Mouse (Mus musculus): ENCODE results near the gene B4gat1. TPM values are rescaled to one million over a fixed set of nuclear protein-coding genes. Genes with fewer than 3 reads are reported as not detected.
A peak's percentile ranks its signal among the peaks of the same experiment; 100 is the strongest.

Gene B4gat1
- polyA plus RNA-seq, 1 experiment from 2014 or later = 61.2 TPM

DNA sequence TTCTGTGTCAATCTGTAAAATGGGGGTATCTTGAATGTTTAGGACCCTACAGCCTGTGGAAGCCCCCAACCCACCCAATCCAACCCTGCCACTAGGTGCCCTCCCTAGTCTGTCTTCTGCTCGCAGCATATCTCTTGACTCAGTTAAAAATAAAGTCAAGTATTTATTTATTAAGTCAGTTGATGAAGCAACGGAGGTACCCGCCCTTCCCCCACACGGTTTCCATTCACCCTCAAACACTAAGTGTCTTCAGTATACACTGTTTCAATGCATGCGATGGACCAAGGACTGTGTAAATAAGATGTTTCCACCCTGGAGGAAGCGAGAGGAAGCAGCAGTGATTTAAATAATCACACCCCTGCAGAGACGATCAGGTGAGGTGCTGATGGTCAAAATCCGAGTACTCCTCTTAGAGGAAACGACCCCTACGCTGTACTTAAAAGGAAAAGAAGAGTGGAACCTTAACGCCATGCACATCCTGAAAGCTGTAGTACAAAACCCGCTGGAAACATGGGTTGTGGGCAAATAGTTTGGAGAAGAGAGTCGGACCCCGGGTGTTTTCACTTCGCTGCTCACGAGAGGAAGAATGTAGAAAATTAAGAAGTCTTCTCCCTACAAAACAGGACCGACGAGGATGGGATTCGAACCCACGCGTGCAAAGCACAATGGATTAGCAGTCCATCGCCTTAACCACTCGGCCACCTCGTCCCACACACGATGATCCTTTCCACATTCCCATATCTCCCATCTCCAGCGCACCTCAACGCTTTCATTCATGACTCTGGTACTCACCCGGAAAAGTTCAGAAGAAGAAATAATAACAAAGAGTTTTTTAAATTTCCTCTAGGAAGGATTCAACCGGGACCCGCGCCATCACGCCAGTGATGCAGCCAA lies 701 bp upstream of the B4gat1 start:
- H3K27ac ChIP-seq = peak overlapping the region; percentile 93
- WGBS = 5% methylated on average over 32 of the region's 32 CpGs
- H3K9me3 ChIP-seq = no peaks in the 10 kb centered on the region
- peaks cover 44% of the 10 kb centered on the region for H3K4me1 ChIP-seq (replicated peaks)
- H3K27me3 ChIP-seq = no peaks in the 10 kb centered on the region
- peak overlapping the region; percentile 97 for H3K4me2 ChIP-seq
- H3K9ac ChIP-seq = peak overlapping the region; percentile 94
- H3K36me3 ChIP-seq = peaks cover 4% of the 10 kb centered on the region; the same call in 1 of the 2 replicates
- ATAC-seq (ENCODE audit: low FRiP score) = peak; percentile 55
- peak overlapping the region; percentile 93 for H3K4me3 ChIP-seq

DNA sequence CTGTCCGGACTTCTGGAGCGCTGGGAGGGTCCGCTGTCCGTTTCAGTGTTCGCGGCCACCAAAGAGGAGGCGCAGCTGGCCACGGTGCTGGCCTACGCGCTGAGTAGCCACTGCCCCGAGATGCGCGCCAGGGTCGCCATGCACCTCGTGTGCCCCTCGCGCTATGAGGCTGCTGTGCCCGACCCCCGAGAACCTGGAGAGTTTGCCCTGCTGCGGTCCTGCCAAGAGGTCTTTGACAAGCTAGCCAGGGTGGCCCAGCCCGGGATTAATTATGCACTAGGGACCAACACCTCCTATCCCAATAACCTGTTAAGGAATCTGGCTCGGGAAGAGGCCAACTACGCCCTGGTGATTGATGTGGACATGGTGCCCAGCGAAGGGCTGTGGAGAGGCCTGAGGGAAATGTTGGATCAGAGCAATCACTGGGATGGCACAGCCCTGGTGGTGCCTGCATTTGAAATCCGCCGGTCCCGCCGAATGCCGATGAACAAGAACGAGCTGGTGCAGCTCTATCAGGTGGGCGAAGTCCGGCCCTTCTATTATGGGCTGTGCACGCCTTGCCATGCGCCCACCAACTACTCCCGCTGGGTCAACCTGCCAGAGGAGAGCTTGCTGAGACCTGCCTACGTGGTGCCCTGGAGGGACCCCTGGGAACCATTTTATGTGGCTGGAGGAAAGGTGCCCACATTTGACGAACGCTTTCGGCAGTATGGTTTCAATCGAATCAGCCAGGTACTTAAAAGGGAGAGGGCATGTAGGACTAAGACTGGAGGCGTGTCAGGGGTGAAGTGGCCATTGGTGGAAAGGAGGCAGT lies 882 bp downstream of the B4gat1 start:
- WGBS = 10% methylated on average over 41 of the region's 41 CpGs
- Histone ChIP-seq H3K9me3 (no peaks in the 10 kb centered on the region), H3K36me3 (peaks cover 18% of the 10 kb centered on the region), H3K4me3 (peak overlapping the region; percentile 93), H3K27me3 (no peaks in the 10 kb centered on the region), H3K9ac (peak overlapping the region; percentile 94), H3K4me1 (replicated peaks) (peaks cover 46% of the 10 kb centered on the region), H3K27ac (peak overlapping the region; percentile 93), H3K4me2 (peak overlapping the region; percentile 97)
- ATAC-seq (ENCODE audit: low FRiP score) = peak; percentile 36

DNA sequence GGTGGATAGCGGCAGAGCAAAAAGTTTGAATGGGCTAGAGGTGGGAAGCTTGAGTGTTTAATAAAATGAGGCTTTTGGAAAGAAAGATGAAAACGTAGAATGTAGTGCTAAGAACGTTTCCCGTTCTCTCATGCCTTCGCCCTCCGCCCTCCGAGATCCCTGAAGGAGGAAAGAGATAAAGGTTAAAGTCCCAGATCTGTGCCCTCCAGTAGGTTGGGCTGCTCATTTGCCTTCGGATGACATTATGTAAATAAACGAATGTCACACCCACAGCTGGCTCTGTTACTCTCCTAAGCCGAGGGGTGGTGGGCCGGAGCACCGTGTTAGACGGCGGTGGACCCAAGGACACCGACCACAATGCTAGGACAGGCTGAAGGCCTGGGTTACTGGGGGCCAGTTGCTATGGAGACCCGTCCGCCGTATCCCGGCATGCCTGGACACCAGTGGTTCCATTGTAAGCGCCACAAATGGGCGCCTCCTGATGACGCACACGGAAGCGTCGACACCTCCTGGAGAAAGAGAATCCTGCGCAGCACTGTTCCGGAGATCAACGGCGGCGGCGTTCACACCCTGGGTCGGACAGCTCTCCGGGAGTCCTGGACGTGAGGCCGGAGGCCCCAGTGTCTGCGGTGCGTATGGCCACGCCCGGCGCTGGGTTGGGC lies 2.4 kb downstream of the B4gat1 start, which contains the start of gene Brms1:
Gene Brms1, plus strand, starts transcription at position 493 of the 662 bp plus-strand sequence.
- H3K4me3 ChIP-seq = peak within 1 kb of the TSS; percentile 93
- peaks cover 30% of the 10 kb centered on the region for H3K36me3 ChIP-seq
- no peaks in the 10 kb centered on the region for H3K27me3 ChIP-seq
- peaks cover 46% of the 10 kb centered on the region for H3K4me1 ChIP-seq (replicated peaks)
- H3K27ac ChIP-seq = peak within 1 kb of the TSS; percentile 78
- H3K9me3 ChIP-seq = no peaks in the 10 kb centered on the region
- peak within 1 kb of the TSS; percentile 97 for H3K4me2 ChIP-seq
- 7% methylated on average over 40 of the region's 40 CpGs for WGBS
- ATAC-seq (ENCODE audit: low FRiP score) = peak; percentile 68
- H3K9ac ChIP-seq = peak within 1 kb of the TSS; percentile 94

DNA sequence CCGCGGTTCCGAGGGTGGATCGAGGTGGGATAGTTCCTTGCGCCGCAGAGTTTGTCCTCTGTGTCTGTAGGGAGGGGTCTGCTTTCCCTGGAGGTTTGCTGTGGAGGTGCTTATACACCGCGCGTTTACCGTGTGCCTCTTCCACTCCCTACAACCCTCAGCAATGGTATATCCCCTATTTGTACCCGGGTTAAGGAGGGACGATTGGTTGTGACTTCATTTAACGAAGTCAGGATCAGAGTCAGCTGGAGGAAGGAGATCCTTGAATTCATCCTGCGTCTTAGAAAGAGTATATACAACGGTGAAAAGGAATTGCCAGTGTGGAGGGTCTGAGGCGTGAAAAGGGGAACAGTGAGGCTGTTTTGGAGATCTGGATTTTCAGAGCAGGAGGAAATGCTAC lies 3.0 kb downstream of the B4gat1 start:
- ATAC-seq (ENCODE audit: low FRiP score) = 0 out of 2 replicates have a peak, but pooled peaks have one; percentile 3
- H3K9ac ChIP-seq = peak overlapping the region; percentile 94
- H3K4me1 ChIP-seq (replicated peaks) = peaks cover 46% of the 10 kb centered on the region
- 3% methylated on average over 16 of the region's 16 CpGs for WGBS
- peak overlapping the region; percentile 93 for H3K4me3 ChIP-seq
- no peaks in the 10 kb centered on the region for H3K27me3 ChIP-seq
- peak overlapping the region; percentile 97 for H3K4me2 ChIP-seq
- H3K27ac ChIP-seq = peak overlapping the region; percentile 78
- H3K9me3 ChIP-seq = no peaks in the 10 kb centered on the region
- H3K36me3 ChIP-seq = peaks cover 36% of the 10 kb centered on the region

DNA sequence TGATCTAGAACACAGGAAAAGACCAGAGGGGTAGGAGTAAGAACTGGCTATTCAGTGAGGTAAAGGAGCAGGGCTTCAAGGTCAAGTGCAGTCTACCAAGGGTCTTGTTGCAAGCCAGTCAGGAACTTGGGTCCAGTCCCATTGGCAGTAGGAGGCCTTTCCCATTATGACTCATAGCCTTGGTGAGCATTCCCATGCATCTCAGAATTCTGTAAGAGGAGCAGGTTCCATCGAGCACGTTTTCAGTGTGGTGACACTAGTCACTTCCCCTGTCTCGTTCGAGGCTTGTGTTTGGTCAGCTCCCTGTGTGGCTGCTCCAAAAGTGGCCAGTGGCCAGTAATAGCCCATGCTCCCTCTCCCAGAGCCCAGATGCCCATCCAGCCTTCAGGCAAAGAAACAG lies 6.9 kb downstream of the B4gat1 start:
- 83% methylated on average over 4 of the region's 4 CpGs for WGBS
- Histone ChIP-seq H3K27me3 (peaks cover 12% of the 10 kb centered on the region), H3K9me3 (no peaks in the 10 kb centered on the region), H3K9ac (no peak overlapping the region), H3K36me3 (peaks cover 70% of the 10 kb centered on the region), H3K27ac (no peak overlapping the region), H3K4me2 (no peak overlapping the region), H3K4me1 (replicated peaks) (peaks cover 32% of the 10 kb centered on the region), H3K4me3 (no peak overlapping the region)
- no peak for ATAC-seq (ENCODE audit: low FRiP score)

DNA sequence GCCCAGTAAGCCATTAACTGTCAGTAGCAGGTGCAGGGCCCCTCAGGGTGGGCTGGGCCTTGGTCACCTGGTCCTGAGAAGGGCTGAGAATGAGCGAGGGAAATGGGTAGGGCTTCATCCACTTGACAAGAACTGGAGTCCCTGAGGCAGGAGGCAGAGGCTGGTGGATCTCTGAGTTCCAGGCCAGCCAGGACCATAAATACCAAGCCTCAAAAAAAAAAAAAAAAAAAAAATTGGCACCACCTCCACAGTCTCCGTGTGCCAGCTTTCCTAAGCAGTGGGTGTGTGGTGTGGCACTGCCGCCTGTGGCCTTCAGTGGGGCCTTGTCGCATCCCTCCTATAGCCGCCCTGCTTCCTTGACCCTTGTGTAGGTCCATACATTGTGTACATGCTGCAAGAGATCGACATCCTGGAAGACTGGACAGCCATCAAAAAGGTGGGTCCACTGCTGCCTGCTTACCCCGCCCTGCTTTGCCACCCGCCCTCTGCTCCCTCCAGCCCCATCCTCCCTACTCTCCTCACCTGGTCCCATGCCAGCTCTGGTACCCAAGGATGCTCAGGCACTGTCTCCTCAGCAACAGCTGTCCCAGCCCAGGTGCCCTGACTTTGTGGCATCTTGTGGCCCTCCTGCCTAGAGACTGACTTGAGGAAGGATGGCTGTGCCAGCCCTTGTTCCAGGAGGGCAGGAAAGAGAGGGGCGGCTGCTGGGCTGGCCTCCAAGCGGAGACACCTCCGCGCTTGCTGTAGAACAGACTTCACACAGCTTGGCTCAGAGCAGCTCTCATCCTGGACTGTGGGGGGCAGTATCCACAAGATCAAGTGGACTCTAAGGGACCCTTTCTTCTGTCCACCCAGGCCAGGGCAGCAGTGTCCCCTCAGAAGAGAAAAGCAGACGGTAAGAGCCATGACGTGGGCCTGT lies 9.8 kb downstream of the B4gat1 start:
- Histone ChIP-seq H3K9me3 (no peaks in the 10 kb centered on the region), H3K27me3 (peaks cover 41% of the 10 kb centered on the region), H3K4me1 (replicated peaks) (peaks cover 18% of the 10 kb centered on the region), H3K27ac (no peak overlapping the region), H3K4me2 (no peak overlapping the region), H3K4me3 (no peak overlapping the region), H3K36me3 (peaks cover 63% of the 10 kb centered on the region), H3K9ac (no peak overlapping the region)
- no peak for ATAC-seq (ENCODE audit: low FRiP score)
- 83% methylated on average over 14 of the region's 14 CpGs for WGBS

DNA sequence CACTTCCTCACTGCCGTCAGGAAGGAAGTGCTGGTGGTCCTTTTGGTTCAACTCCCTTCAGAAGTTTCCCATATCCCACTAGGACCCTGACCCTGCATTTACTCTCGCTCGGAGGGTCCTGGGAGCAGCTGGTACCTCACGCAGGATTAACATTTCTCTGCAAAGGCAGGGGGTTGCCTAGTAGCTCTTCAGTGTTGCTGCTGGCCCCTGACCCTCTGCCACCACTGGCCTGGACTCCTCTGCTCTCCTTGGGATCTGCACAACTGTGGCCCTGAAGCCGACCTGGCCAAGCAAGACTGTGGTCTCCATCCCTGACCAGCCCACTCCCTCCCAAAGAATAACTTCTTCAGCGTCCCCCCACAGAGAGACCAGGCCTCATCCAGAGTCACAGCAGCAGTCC lies 10.7 kb downstream of the B4gat1 start:
- Histone ChIP-seq H3K9ac (no peak overlapping the region), H3K4me2 (no peak overlapping the region), H3K4me3 (no peak overlapping the region), H3K36me3 (peaks cover 54% of the 10 kb centered on the region), H3K9me3 (no peaks in the 10 kb centered on the region), H3K27me3 (peaks cover 50% of the 10 kb centered on the region), H3K27ac (no peak overlapping the region), H3K4me1 (replicated peaks) (peaks cover 18% of the 10 kb centered on the region)
- no peak for ATAC-seq (ENCODE audit: low FRiP score)
- WGBS = 83% methylated on average over 6 of the region's 6 CpGs

DNA sequence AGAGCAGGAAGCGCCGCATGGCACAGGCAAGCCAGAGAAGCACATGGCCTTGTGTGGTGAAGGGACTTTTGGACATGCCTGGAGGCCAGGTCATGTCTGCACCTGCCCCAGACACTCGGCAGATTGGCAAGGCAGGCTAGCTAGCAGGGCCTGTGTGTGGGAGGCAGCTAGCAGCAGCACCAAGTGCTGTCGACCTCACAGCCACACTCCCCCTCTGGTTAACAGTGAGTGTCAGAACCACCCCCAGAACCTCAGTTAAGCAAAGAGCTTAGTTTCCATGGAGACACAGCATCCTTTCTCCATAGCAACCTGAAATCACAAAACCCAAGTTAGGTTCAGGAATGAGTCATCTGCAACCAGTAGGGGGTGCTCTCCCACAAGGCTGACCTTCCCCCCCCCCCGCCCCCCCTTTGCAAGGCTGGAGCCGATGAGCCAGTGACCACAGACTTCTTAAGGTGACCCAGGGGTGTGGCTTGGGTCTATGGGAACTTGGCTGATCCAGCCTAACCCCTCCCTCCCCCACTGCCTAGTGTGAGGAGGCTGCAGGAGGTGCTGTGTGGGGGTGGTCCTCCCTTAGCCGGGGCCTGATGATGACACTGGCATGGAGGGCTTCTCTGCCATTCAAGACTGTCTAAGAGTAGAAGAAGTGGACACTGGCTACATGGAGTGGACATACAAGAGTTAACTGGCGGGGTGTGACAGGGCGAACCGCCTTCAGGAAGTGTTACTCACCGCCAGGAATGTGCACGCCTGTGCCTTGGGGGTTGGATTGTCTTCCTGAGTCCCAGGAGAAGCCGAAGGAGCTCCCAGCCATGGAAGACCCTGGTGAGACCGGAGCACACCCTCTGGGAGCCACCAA lies 11.7 kb downstream of the B4gat1 start, which contains the start of gene Rin1:
Gene Rin1, plus strand, starts transcription at position 435 of the 859 bp plus-strand sequence.
- 22% methylated on average over 13 of the region's 14 CpGs for WGBS

DNA sequence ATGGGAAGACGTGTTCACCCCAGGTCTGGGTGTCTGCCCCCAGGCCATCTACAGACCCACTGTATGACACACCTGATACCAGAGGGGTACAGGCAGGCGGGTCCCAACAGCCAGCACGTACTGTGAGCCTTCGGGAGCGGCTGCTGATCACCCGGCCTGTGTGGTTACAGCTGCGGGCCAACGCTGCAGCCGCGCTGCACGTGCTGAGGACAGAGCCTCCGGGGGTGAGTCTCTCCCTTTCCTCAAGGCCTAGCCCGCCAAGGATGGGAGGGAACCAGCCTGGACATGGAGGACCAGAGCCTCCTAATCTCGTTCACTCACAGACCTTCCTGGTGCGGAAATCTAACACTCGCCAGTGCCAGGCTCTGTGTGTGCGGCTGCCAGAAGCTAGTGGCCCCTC lies 12.4 kb downstream of the B4gat1 start:
- Histone ChIP-seq H3K4me2 (peak overlapping the region; percentile 17; the same call in 1 of the 2 replicates), H3K9me3 (no peaks in the 10 kb centered on the region), H3K27me3 (peaks cover 64% of the 10 kb centered on the region), H3K9ac (peak overlapping the region; percentile 39; the same call in 1 of the 2 replicates), H3K27ac (no peak overlapping the region), H3K4me1 (replicated peaks) (peaks cover 18% of the 10 kb centered on the region), H3K36me3 (peaks cover 40% of the 10 kb centered on the region), H3K4me3 (peak overlapping the region; percentile 7; the same call in 1 of the 2 replicates)
- ATAC-seq (ENCODE audit: low FRiP score) = no peak
- 12% methylated on average over 17 of the region's 17 CpGs for WGBS

More for the DNA sequence above, 11.7 kb downstream of the B4gat1 start, which contains the start of gene Rin1:
- no peaks in the 10 kb centered on the region for H3K9me3 ChIP-seq
- peak within 1 kb of the TSS; percentile 7; the same call in 1 of the 2 replicates for H3K4me3 ChIP-seq
- peaks cover 18% of the 10 kb centered on the region for H3K4me1 ChIP-seq (replicated peaks)
- H3K27ac ChIP-seq = no peak within 1 kb of the TSS
- H3K9ac ChIP-seq = peak within 1 kb of the TSS; percentile 39
- ATAC-seq (ENCODE audit: low FRiP score) = no peak
- peaks cover 60% of the 10 kb centered on the region for H3K27me3 ChIP-seq
- H3K36me3 ChIP-seq = peaks cover 48% of the 10 kb centered on the region
- H3K4me2 ChIP-seq = peak within 1 kb of the TSS; percentile 17; the same call in 1 of the 2 replicates

DNA sequence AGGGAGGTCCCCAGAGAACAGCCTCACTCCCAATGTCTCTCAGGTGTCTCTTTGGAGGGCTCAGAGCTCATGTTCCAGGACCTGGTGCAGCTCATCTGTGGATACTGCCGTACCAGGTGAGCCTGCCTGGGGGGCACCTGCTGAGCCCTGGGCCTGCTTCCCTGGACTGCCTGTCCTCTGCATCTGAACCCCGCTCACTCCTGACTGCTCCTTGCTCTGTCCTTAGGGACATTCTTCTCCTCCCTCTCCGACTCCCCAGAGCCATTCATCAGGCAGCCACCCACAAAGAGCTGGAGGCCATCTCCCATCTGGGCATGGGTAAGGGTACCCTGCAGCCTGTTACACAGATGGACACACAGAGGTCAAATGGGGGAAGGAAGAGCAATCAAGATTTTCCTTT lies 12.9 kb downstream of the B4gat1 start:
- Histone ChIP-seq H3K9me3 (no peaks in the 10 kb centered on the region), H3K27me3 (peaks cover 64% of the 10 kb centered on the region), H3K9ac (peak overlapping the region; percentile 39; the same call in 1 of the 2 replicates), H3K4me1 (replicated peaks) (peaks cover 23% of the 10 kb centered on the region), H3K4me2 (peak overlapping the region; percentile 17; the same call in 1 of the 2 replicates), H3K27ac (no peak overlapping the region), H3K36me3 (peaks cover 35% of the 10 kb centered on the region), H3K4me3 (0 out of 2 replicates have a peak overlapping the region, but pooled peaks have one; percentile 7)
- no peak for ATAC-seq (ENCODE audit: low FRiP score)
- 31% methylated on average over 3 of the region's 3 CpGs for WGBS

Measured in hindbrain, embryonic 13.5 days (tissue).